8 mouse cellular contexts compared by ENCODE assay signal in genomic region chr11:55023583-55023982, GRCm38 (mm10). TPM values are rescaled to one million over a fixed set of nuclear protein-coding genes. Genes with fewer than 3 reads are reported as not detected.
DNase-seq lines count a peak whose midpoint lies in the region; ATAC-seq lines count a peak whose summit lies in the region.

No protein-coding gene starts in this region.

- DNase-seq in lung, postnatal 10 days, result no peak
- peak; percentile 39 for DNase-seq in skeletal muscle tissue, adult 2 months (ENCODE audit: low read depth, low spot score)
- DNase-seq in layer of hippocampus, adult 18-20 months (ENCODE audit: low spot score in 2 of 2), result no peak
- no peak for DNase-seq in testis, postnatal 14 days (ENCODE audit: low spot score)
- no peak for DNase-seq in lung, postnatal 14 days

- H3K4me2 ChIP-seq in lung, embryonic 15.5 days, result peak overlapping the region; percentile 35
- H3K4me2 ChIP-seq in forebrain, embryonic 13.5 days, result peak overlapping the region; percentile 38
- H3K4me2 ChIP-seq in limb, embryonic 12.5 days, result peak overlapping the region; percentile 51

- H3K27me3 ChIP-seq in lung, embryonic 15.5 days, result no peaks in the 10 kb centered on the region
- no peaks in the 10 kb centered on the region for H3K27me3 ChIP-seq in forebrain, embryonic 13.5 days
- H3K27me3 ChIP-seq in limb, embryonic 12.5 days, result no peaks in the 10 kb centered on the region

- peaks cover 92% of the 10 kb centered on the region for H3K4me1 ChIP-seq in lung, embryonic 15.5 days
- peaks cover 49% of the 10 kb centered on the region for H3K4me1 ChIP-seq in forebrain, embryonic 13.5 days
- peaks cover 54% of the 10 kb centered on the region for H3K4me1 ChIP-seq in limb, embryonic 12.5 days (replicated peaks)

- H3K9me3 ChIP-seq in lung, embryonic 15.5 days, result no peaks in the 10 kb centered on the region
- no peaks in the 10 kb centered on the region for H3K9me3 ChIP-seq in forebrain, embryonic 13.5 days (replicated peaks)
- no peaks in the 10 kb centered on the region for H3K9me3 ChIP-seq in limb, embryonic 12.5 days

- WGBS in lung, embryonic 15.5 days, result 42% methylated on average over 3 of the region's 3 CpGs
- 59% methylated on average over 3 of the region's 3 CpGs for WGBS in forebrain, embryonic 13.5 days
- WGBS in limb, embryonic 12.5 days, result 61% methylated on average over 3 of the region's 3 CpGs

- H3K36me3 ChIP-seq in lung, embryonic 15.5 days, result peaks cover 25% of the 10 kb centered on the region
- no peaks in the 10 kb centered on the region for H3K36me3 ChIP-seq in forebrain, embryonic 13.5 days (ENCODE audit: poor library complexity, severe bottlenecking)
- H3K36me3 ChIP-seq in limb, embryonic 12.5 days, result peaks cover 49% of the 10 kb centered on the region

- no peak for ATAC-seq in lung, embryonic 15.5 days (ENCODE audit: borderline replicate concordance, extremely low read depth, low FRiP score, low TSS enrichment)
- peak; percentile 34; the same call in 1 of the 2 replicates for ATAC-seq in forebrain, embryonic 13.5 days
- ATAC-seq in limb, embryonic 12.5 days (ENCODE audit: insufficient number of reproducible peaks, insufficient read depth, low FRiP score, low TSS enrichment, low read depth), result no peak

- no peak overlapping the region for H3K4me3 ChIP-seq in lung, embryonic 15.5 days
- no peak overlapping the region for H3K4me3 ChIP-seq in forebrain, embryonic 13.5 days
- no peak overlapping the region for H3K4me3 ChIP-seq in limb, embryonic 12.5 days (replicated peaks)

- H3K27ac ChIP-seq in lung, embryonic 15.5 days, result peak overlapping the region; percentile 99
- H3K27ac ChIP-seq in forebrain, embryonic 13.5 days, result peak overlapping the region; percentile 95
- H3K27ac ChIP-seq in limb, embryonic 12.5 days, result peak overlapping the region; percentile 99

- peak overlapping the region; percentile 20; the same call in 1 of the 2 replicates for H3K9ac ChIP-seq in lung, embryonic 15.5 days
- H3K9ac ChIP-seq in forebrain, embryonic 13.5 days, result peak overlapping the region; percentile 21; the same call in 1 of the 2 replicates
- H3K9ac ChIP-seq in limb, embryonic 12.5 days (replicated peaks), result 0 out of 2 replicates have a peak overlapping the region, but pooled peaks have one; percentile 23

RNA-seq across cellular contexts. Expression of gene Anxa6, which starts 9.7 kb away (rescaled TPM):
- polyA plus RNA-seq in lung, embryonic 15.5 days (2015; fragmentation: Nextera tagmentation; extraction: Ambion mirVana), result 422 and 428 TPM in 2 replicates
- 28.2 and 29.6 TPM in 2 replicates for polyA plus RNA-seq in forebrain, embryonic 13.5 days (2015; fragmentation: Nextera tagmentation; extraction: Ambion mirVana)
- polyA plus RNA-seq in limb, embryonic 12.5 days (2016; fragmentation: Nextera tagmentation; extraction: Ambion mirVana), result 168 and 178 TPM in 2 replicates
- 10 to 100 TPM; 89.8 to 97.0 TPM for total RNA-seq in layer of hippocampus, adult 18-20 months (2021)

RNA-seq across cellular contexts. Expression of gene Ccdc69, which starts 54.3 kb away (rescaled TPM):
- 2.9 and 3.8 TPM in 2 replicates for polyA plus RNA-seq in lung, embryonic 15.5 days (2015; fragmentation: Nextera tagmentation; extraction: Ambion mirVana)
- 0.23 and 0.43 TPM in 2 replicates for polyA plus RNA-seq in forebrain, embryonic 13.5 days (2015; fragmentation: Nextera tagmentation; extraction: Ambion mirVana)
- 0.24 and 0.29 TPM in 2 replicates for polyA plus RNA-seq in limb, embryonic 12.5 days (2016; fragmentation: Nextera tagmentation; extraction: Ambion mirVana)
- under 1 TPM in 1 of 2 experiments, not detected in 1; 0.54 TPM for total RNA-seq in layer of hippocampus, adult 18-20 months (2021)
